Mouse (Mus musculus) lung, embryonic 14.5 days (tissue): ENCODE data around the gene Fxyd1. TPM values are rescaled to one million over a fixed set of nuclear protein-coding genes. Genes with fewer than 3 reads are reported as not detected.

ENCODE experiments used
- ATAC-seq: fragments of 200-750 bp; cut with Nextera tagmentation; 2 replicates; pipeline ENCODE4 v1.8.0; 2017; ENCODE audit warnings: mild to moderate bottlenecking, moderate TSS enrichment, moderate library complexity; ENCODE audit not compliant: insufficient read depth
- DNase-seq: peaks from one replicate; pipeline ENCODE4 v3.0.0-alpha.2; 2015
- H3K27ac ChIP-seq: fragments of 300-500 bp; sonication (generic); 2 replicates; pipeline ENCODE4 v1.5.1; 2014; ENCODE audit warnings: low read depth, mild to moderate bottlenecking, moderate library complexity
- H3K27me3 ChIP-seq: fragments of 300-500 bp; sonication (generic); 2 replicates; pipeline ENCODE4 v1.6.1; 2014; ENCODE audit warnings: low read length, control low read depth; ENCODE audit not compliant: insufficient read depth
- H3K36me3 ChIP-seq: fragments of 300-500 bp; sonication (generic); 2 replicates; pipeline ENCODE4 v1.6.1; 2014; ENCODE audit warnings: control low read depth; ENCODE audit not compliant: insufficient read depth
- H3K4me1 ChIP-seq: fragments of 300-500 bp; sonication (generic); 2 replicates; pipeline ENCODE4 v1.6.1; 2014; ENCODE audit warnings: antibody characterized with exemption, control low read depth; ENCODE audit not compliant: insufficient read depth
- H3K4me2 ChIP-seq: fragments of 300-500 bp; sonication (generic); 2 replicates; pipeline ENCODE4 v1.6.1; 2014; ENCODE audit warnings: mild to moderate bottlenecking
- H3K4me3 ChIP-seq: fragments of 300-500 bp; sonication (generic); 2 replicates; pipeline ENCODE4 v1.5.1; 2014; ENCODE audit warnings: low read depth, low read length
- H3K9ac ChIP-seq: fragments of 300-500 bp; sonication (generic); 2 replicates; pipeline ENCODE4 v1.6.1; 2014
- H3K9me3 ChIP-seq: fragments of 300-500 bp; sonication (generic); 2 replicates; pipeline ENCODE4 v1.6.1; 2016; ENCODE audit warnings: low read depth, low read length, control low read depth
- CTCF ChIP-seq: IDR thresholded peaks from 2 replicates; pipeline ENCODE4 v1.5.1; 2016; ENCODE audit warnings: antibody characterized with exemption, low read depth
- WGBS: fragments of 180-500 bp; shearing (Covaris S2); extraction: QIAGEN DNeasy Blood & Tissue Kit; methylation state at CpG from one replicate; pipeline ENCODE4 v1.1.7; 2014; 5-methylcytosine and 5-hydroxymethylcytosine counted together
- polyA plus RNA-seq: library from polyadenylated mRNA; unstranded; fragments of >200 nt; fragmentation: Nextera tagmentation; extraction: Ambion mirVana; gene quantifications from 2 replicates; pipeline ENCODE4 v1.2.1, GENCODE M21; 2014

The Fxyd1 gene
- polyA plus RNA-seq, 1 experiment from 2014 or later, result 51.4 TPM

DNA sequence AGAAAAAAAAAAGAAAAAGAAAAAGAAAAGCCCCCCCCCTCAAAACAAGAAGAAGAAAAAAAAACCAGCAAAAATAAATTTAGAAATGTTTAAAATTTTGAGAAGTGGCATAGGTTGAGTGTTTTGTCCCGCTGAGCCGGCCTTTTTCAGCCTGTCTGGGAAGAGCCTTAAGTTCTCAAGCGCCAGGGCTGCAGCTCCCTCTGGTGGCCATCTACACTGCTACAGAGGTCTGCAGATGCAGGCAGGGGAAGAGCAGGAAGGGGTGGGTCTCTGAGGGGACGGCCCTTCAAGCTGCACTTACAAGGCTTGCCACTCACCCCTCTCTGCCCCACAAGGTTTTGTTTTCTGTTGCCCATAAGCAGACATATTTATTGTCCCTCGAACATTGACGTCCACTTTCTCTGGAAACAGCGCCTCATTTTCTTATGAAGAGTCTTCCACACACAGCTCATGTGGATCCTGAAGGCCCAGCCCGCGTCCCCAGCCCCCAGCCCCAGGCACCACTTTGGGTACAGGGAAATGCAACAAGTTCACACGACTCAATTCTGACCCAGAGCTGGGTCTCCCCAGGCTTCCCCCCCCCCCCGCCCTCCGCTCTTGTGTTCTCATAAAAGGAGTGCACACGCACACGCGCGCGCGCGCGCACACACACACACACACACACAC is 40.7 kb upstream of the Fxyd1 start:
- Histone ChIP-seq H3K36me3 (no peaks in the 10 kb centered on the region), H3K4me2 (peak overlapping the region; percentile 40), H3K9ac (no peak overlapping the region), H3K4me1 (no peaks in the 10 kb centered on the region), H3K4me3 (peak overlapping the region; percentile 9; the same call in 1 of the 2 replicates), H3K27me3 (no peaks in the 10 kb centered on the region), H3K27ac (no peak overlapping the region), H3K9me3 (no peaks in the 10 kb centered on the region)
- peak; percentile 95 for ATAC-seq
- 41% methylated on average over 20 of the region's 20 CpGs for WGBS
- DNase-seq, result peak; percentile 98
- peak; percentile 98 for TF ChIP-seq CTCF

DNA sequence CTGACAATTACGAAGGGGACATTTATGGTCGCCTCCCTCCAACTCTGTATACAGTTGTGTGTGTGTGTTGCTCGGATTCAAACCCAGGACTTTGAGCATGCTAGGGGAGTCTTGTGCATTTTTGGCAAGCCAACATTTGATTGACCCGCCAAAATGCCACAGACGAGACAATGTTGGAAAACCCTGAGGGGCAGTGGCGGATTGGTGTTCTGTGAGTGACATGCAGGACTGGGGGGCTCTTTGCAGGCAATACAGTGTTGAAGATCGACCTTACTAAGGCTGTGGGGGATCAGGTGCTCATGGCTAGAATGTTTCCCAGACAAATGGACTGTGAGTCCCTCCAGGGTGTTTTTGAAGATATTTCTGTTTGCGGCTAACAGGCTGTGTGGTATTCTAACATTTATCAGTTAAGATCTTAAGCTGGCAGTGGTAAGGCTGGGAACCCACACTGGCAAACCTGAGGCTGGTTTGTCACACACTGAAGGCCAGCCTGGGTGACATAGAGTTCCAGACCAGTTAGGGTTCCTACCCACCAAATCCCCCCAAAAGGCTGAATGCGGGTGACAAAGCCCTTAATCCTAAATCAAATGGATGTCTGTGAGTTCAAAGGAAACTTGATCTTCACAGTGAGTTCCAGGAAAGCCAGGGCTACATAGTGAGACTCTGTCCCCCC is 40.0 kb upstream of the Fxyd1 start:
- no peak for DNase-seq
- H3K9me3 ChIP-seq, result no peaks in the 10 kb centered on the region
- no peaks in the 10 kb centered on the region for H3K36me3 ChIP-seq
- H3K4me2 ChIP-seq, result no peak overlapping the region
- no peak overlapping the region for H3K9ac ChIP-seq
- no peak for ATAC-seq
- 72% methylated on average over 9 of the region's 9 CpGs for WGBS
- no peak overlapping the region for H3K4me3 ChIP-seq
- H3K4me1 ChIP-seq, result no peaks in the 10 kb centered on the region
- H3K27me3 ChIP-seq, result no peaks in the 10 kb centered on the region
- H3K27ac ChIP-seq, result no peak overlapping the region
- TF ChIP-seq CTCF, result no peak

DNA sequence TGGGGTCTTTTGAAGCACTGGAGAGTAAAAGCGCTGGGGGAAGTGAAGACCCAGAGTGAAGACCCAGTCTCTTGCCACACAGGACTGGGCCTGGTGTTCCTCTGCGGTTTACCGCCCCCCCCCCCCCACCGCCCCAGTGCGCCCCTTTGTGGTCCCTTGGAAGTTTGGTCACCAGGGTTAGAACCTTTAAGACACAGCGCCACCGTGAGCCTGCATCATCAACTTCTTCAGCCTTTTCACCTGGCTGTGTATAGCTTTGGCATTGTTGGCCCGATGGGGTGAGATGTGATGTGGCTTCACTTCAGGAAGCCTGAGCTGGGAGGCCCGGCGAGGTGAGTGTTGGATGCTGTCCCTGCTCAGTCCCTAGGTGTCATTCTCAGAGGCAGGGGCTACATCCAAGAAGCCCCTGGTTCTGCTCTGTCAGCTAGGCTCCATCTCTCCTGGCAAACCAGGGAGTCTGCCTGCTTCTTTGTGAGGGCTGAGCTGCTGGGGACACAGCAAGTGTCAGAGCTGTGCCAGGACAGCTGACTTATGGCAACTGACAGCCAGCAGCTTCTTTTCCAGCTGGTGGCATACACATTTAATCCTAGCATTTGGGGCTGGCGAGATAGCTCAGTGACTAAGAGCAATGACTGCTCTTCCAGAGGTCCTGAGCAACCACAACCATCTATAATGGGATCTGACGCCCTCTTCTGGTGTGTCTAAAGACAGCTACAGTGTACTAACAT is 37.9 kb upstream of the Fxyd1 start:
- WGBS, result 16% methylated on average over 12 of the region's 12 CpGs
- ATAC-seq (no peak), DNase-seq (peak; percentile 55)
- Histone ChIP-seq H3K9ac (no peak overlapping the region), H3K4me2 (no peak overlapping the region), H3K27ac (no peak overlapping the region), H3K36me3 (no peaks in the 10 kb centered on the region), H3K4me3 (no peak overlapping the region), H3K4me1 (no peaks in the 10 kb centered on the region), H3K9me3 (no peaks in the 10 kb centered on the region), H3K27me3 (no peaks in the 10 kb centered on the region)
- TF ChIP-seq CTCF, result peak; percentile 14; the same call in 1 of the 2 replicates

DNA sequence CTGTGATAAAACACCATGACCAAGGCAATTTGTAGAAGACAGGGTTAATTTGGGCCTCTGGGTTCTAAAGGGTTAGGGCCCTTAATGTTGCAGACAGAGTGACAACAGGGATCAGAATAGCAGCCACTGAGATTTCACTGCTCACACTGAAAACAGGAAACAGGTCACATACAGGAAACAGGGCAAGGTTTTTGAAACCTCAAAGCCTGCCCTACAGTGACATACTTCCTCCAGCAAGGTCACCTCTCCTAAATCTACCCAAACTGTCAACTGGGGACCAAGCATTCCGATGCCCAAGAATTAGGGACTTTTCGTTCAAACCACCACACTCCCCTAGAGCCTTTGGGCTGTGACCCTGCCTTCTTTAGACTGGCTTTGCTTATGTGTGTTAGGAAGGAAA is 32.7 kb upstream of the Fxyd1 start:
- Histone ChIP-seq H3K9ac (no peak overlapping the region), H3K4me2 (no peak overlapping the region), H3K9me3 (no peaks in the 10 kb centered on the region), H3K27me3 (no peaks in the 10 kb centered on the region), H3K36me3 (no peaks in the 10 kb centered on the region), H3K27ac (no peak overlapping the region), H3K4me3 (no peak overlapping the region), H3K4me1 (no peaks in the 10 kb centered on the region)
- TF ChIP-seq CTCF, result no peak
- ATAC-seq (no peak), DNase-seq (no peak)
- WGBS, result 76% methylated on average over 2 of the region's 2 CpGs

DNA sequence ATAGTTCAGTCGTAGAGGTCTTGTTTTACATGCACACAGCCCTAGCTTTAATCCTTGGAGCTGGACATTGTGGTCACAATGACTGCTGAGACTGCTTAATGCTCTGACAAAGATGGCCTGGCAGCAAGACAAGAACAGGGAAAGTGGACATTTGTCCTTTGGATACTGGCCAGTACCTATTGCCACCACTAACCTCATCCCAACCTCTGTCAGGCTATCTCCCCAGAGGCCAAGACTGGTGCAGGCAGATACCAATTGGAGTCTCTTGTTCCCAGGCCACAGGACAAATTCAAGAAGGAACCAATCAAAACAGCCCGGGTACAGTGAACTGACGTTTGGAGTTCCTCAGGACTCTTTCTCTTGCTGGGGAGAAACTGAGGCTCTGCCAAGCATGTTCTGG is 31.2 kb upstream of the Fxyd1 start:
- no peak overlapping the region for H3K4me3 ChIP-seq
- WGBS, result 66% methylated on average over 3 of the region's 3 CpGs
- ATAC-seq (no peak), DNase-seq (no peak)
- H3K9ac ChIP-seq, result no peak overlapping the region
- no peaks in the 10 kb centered on the region for H3K36me3 ChIP-seq
- no peak for TF ChIP-seq CTCF
- H3K4me2 ChIP-seq, result no peak overlapping the region
- no peaks in the 10 kb centered on the region for H3K27me3 ChIP-seq
- H3K9me3 ChIP-seq, result no peaks in the 10 kb centered on the region
- H3K27ac ChIP-seq, result no peak overlapping the region
- no peaks in the 10 kb centered on the region for H3K4me1 ChIP-seq

DNA sequence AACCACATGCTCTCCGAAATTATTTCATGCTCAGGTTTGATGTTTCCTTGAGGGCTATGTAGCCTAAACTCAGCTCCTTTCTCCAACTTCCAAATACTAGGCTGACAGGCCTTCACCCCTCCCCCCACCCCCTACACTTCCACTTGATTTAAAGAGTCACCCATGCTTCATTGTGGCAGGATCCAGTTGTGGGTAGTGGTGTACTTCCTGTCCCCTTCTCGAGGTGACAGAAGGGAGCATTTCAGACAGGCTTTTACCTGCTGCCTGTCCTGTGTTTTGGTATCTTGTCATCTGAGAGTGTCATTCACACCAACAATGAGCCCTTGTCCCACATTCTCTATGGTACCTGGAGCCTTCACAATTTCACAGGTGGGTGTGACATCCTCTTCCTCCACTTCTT is 30.3 kb upstream of the Fxyd1 start:
- Histone ChIP-seq H3K4me2 (no peak overlapping the region), H3K36me3 (no peaks in the 10 kb centered on the region), H3K4me1 (no peaks in the 10 kb centered on the region), H3K4me3 (no peak overlapping the region), H3K9ac (no peak overlapping the region), H3K27ac (no peak overlapping the region), H3K27me3 (no peaks in the 10 kb centered on the region), H3K9me3 (no peaks in the 10 kb centered on the region)
- ATAC-seq, result no peak
- WGBS, result 39% methylated on average over 2 of the region's 2 CpGs
- DNase-seq, result no peak
- TF ChIP-seq CTCF, result no peak

DNA sequence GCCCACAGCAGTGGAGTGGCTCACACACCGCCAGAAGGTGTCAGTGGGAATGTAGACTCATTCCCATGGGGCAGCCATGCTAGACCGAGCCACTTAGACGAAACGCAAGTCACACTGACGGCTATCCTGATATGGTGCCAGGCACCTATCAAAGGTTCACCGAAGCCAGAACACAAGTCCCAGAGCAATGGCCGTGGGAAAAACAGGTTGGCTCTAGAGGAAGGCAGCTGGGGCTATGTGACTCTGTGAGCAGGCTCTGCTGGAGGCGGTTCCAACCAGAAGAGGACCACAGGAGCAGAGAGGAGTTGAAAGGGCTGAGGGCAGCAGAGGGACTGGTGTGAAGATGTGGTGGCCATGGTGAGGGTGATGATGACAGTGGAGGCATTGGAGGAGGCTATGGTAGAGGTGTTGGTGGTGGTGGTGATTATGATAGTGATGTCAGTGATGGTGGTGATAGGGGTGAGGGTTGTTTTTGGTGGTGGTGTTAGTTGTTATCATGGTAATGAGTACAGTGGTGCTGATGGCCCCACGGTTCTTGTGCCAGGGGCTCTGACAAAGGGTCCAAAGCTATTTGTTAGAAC is 29.3 kb upstream of the Fxyd1 start:
- 86% methylated on average over 9 of the region's 9 CpGs for WGBS
- ATAC-seq (no peak), DNase-seq (no peak)
- Histone ChIP-seq H3K9me3 (no peaks in the 10 kb centered on the region), H3K36me3 (no peaks in the 10 kb centered on the region), H3K27ac (no peak overlapping the region), H3K27me3 (no peaks in the 10 kb centered on the region), H3K9ac (no peak overlapping the region), H3K4me1 (no peaks in the 10 kb centered on the region), H3K4me2 (no peak overlapping the region), H3K4me3 (no peak overlapping the region)
- no peak for TF ChIP-seq CTCF
